Mouse (Mus musculus) liver, postnatal 0 days (tissue): ENCODE results near the gene Tex9.

Experiments used
- CTCF ChIP-seq: sonication (generic); IDR thresholded peaks from 2 replicates; pipeline ENCODE4 v1.5.1; 2016; ENCODE audit warnings: antibody characterized with exemption, low read depth
- EP300 ChIP-seq: IDR thresholded peaks from 2 replicates; pipeline ENCODE4 v1.6.1; 2016; ENCODE audit warnings: antibody characterized with exemption, low read depth, mild to moderate bottlenecking

DNA sequence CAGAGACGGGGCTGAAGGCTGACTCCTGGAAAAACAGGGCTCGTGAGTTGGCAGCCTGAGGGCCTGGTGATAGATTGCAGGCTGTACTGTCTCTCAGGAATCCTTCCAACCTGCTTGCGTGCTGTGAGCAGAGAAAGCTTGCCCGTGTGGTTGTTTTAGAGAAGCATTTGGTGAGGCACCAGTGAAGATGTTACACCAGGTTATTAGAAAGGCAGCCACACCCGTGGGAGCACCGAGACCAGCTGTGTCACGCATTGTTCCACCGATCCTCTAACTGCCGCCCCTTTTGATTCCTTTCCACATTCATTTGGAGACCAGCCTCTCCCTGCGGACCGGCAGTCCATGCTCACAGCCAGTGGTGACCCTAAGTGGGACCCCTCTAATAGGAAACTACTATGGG, 69.7 kb downstream of the Tex9 start:
- TF ChIP-seq CTCF: no peak
- no peak for TF ChIP-seq EP300
